Mouse (Mus musculus) heart, postnatal 0 days (tissue): Measurements from ENCODE around the gene Pde6g.

ENCODE experiments used
- CTCF ChIP-seq: IDR thresholded peaks from 2 replicates; pipeline ENCODE4 v1.5.1; 2016; ENCODE audit warnings: antibody characterized with exemption, control low read depth, low read depth
- EP300 ChIP-seq: IDR thresholded peaks from 2 replicates; pipeline ENCODE4 v1.6.1; 2016; ENCODE audit warnings: antibody characterized with exemption, low read depth

DNA sequence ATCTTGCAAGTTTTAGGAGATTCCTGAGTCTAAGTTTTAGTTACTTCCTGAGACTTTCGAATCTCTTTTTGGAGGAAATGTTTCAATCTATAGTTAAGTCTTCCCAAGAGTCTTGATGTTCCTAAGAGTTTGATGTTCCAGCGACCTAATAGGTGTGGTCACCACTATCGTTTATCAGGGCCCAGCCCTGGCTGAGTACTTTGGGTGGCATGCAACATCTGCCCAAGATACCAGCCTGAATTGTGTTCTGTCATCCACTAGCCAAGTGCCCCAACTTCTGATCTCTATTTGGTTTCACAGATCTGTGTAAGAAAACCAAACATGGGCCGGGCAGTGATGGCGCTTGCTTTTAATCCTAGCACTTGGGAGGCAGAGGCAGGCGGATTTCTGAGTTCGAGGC lies 2.1 kb upstream of the Pde6g start:
- TF ChIP-seq CTCF (no peak), EP300 (no peak)
